Mouse (Mus musculus): ENCODE data around the gene Nfe2.
A peak's percentile ranks its signal among the peaks of the same experiment; 100 is the strongest.
"Not testable (repeated sequence)": the region's sequence is repeated elsewhere in the genome, so short reads cannot be mapped to it uniquely, and the experiment has no call there.

Gene Nfe2

GRCm38 (mm10) chr15:103290843-103291242, 32.6 kb upstream of the Nfe2 start:
- DNase-seq (ENCODE audit: low spot score in 2 of 2) = no peak

DNA sequence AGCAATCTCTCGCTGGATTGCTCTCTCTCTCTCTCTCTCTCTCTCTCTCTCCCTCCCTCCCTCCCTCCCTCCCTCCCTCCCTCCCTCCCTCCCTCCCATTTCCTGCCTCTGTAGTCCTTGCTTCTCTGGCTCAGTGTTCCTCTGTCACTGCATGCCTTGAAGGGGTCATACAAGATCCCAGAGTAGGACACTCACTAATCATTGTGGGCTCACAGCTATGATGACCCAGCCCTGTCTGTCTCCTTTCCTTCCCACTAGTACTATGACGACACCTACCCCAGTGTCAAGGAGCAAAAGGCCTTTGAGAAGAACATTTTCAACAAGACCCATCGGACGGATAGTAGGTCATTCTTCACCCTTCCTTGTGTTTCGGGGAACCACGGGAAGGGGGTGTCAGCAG, 32.2 kb upstream of the Nfe2 start:
- DNase-seq (ENCODE audit: low spot score in 2 of 2) = no peak

DNA sequence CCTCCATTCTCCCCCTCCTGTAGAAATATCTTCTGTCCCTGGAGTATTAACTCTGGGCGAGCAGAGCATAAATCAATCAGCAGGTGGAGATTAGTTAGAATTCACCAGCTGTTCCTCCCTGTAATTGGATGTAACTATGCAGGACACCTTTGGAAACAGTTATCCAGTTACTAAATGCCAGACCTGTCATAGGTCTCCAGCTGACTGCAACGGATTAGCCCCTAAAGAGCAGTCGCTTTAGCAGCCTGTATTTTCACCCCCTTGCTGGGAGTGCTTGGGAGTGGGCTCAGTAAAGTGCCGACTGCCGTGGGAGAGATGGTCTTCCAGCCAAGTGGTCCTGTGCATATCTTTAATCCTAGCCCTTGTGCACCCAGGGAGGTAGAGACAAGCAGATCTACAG, 31.4 kb upstream of the Nfe2 start:
- no peak for DNase-seq (ENCODE audit: low spot score in 2 of 2)

- DNase-seq (ENCODE audit: low spot score in 2 of 2) = peak in 1 of 2 experiments; percentile 29
Observed at GRCm38 (mm10) chr15:103285778-103286417, 27.7 kb upstream of the Nfe2 start.

DNA sequence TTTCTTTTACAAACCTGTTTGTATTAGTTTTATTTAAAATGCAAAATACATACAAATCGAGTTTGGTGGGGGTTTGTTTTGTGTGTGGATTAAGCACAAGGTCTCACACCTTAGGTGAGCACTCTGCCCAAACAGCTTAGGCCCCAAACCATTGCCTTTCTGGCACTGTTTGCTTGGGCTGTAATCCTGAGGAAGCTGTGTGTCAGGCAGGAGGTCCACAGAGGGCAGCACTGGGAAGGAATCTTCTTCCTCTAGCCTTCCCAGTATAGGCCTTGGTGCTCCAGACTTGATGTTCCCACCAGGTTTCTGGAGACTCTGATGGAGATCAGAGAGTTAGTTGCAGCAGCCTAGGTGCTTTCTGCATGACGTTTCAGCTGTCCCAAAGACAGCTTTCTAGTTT, 26.4 kb upstream of the Nfe2 start:
- DNase-seq (ENCODE audit: low spot score in 2 of 2) = peak in 1 of 2 experiments; percentile 8

- DNase-seq (ENCODE audit: low spot score in 2 of 2) = peak in 1 of 2 experiments; percentile 43
Observed at GRCm38 (mm10) chr15:103284066-103284465, 25.9 kb upstream of the Nfe2 start.

DNA sequence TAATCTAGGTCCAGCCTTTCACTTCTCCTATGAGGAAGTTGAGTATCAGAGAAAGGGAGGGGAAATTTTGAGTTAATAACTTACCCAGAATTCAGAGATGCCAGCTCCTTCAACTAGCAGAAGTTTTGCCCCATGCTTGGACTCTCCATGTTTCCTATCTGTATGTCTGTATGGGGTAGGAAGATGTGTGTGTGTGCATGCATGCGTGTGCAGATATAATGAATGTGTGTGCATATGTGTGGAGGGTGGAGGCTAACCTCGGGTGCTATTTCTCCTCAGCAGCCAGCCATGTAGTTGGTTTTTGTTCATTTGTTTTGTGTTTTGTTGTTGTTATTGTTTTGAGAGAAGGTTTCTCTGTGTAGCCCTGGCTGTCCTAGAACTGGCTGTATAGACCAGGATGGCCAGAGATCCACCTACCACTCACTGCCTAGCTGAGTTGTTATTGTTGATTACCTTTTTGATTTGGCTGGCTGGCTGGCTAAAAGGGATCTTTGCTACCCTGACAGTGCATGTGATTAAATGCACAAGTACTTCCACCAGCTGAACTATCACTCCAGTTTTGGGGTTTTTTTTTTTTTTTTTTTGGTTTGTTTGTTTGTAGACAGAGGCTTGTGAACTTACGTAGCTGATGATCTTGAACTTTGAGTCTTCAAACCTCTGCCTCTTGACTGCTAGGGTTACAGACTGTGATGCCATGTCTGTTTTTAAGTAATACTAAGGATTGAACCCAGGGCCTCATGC, 23.4 kb upstream of the Nfe2 start:
- no peak for DNase-seq (ENCODE audit: low spot score in 2 of 2)

- no peak for DNase-seq (ENCODE audit: low spot score in 2 of 2)
Observed at GRCm38 (mm10) chr15:103280817-103281464, 22.7 kb upstream of the Nfe2 start.

- no peak for DNase-seq (ENCODE audit: low spot score in 2 of 2)
Observed at GRCm38 (mm10) chr15:103279750-103280149, 21.5 kb upstream of the Nfe2 start.

GRCm38 (mm10) chr15:103277949-103278348, 19.7 kb upstream of the Nfe2 start:
- no peak for DNase-seq (ENCODE audit: low spot score in 2 of 2)

DNA sequence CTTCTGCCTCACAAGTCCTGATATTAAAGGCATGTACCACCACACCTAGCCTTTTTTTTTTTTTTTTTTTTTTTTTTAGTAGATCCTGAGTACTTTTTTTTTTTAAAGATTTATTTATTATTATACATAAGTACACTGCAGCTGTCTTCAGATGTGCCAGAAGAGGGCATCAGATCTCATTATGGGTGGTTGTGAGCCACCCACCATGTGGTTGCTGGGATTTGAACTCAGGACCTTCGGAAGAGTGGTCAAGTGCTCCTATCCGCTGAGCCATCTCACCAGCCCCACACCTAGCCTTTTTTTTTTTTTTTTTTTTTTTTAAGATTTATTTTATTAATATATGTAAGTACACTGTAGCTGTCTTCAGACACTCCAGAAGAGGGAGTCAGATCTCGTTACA, 17.7 kb upstream of the Nfe2 start:
- DNase-seq (ENCODE audit: low spot score in 2 of 2) = not testable (repeated sequence)

DNA sequence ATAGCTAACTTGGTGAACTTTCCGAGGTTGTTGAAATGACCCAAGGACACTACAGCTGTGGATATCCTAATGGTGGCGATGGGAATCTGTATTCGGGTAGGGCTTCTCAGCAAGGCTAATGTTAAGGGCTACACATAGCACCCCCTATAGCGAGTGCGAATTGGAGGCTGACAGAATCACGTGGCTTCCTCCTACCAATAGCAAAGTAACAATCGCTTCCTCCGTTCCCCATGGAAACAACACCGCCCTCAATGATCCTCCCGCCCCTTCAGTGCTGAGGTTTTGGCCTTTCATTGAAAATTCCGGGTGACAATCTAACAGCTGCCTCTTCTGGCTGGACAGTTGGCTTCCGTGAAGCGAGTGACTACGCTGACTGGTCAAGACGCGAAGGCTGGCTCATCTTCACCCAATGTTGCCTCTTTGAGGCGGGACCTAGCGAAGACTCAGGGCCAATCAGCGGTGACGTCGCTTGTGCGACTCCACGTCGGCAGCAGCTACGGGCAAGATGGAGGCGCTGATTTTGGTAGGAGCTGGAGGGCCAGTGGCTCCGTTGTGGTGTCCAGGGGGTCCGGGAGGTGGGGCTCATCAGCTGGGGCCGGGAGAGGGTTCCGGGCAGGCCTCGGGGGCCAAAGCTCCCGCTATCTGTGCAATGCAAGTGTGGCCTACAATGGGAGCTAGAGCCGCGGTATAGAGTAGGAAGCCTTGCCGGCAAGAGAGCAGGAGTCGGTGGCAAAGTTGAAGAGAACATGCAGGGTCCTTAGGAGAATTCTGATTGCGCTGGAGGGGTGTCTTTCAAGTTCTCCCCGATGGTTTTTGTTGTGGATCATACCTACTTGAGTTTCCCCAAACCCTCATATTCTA, 14.4 kb upstream of the Nfe2 start, which contains the start of gene Copz1:
Copz1 (plus strand) TSS at position 296 of the 861 bp plus-strand sequence.
- peak; percentile 97 to 98 for DNase-seq (ENCODE audit: low spot score in 2 of 2)

DNA sequence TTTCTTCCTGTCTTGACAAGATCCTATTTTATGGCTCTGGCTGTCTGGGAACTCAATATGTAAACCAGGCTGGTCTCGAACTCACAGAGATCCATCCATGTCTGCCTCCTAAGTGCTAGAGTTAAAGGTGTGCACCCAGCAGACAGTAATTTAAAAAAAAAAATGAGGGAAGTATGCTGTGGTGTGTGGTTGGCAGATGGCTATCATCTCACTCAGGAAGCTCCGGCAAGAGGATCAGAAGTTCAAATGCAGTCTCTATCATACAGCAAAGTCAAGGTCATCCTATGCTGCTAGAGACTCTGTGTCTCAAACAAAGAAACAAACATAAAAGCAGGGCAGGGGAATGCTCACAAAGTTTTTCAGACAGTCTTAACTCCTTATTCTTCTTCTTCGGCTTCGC, 10.7 kb upstream of the Nfe2 start:
- DNase-seq (ENCODE audit: low spot score in 2 of 2) = no peak

- no peak for DNase-seq (ENCODE audit: low spot score in 2 of 2)
Observed at GRCm38 (mm10) chr15:103264794-103265193, 6.6 kb upstream of the Nfe2 start.

GRCm38 (mm10) chr15:103259989-103260388, 1.8 kb upstream of the Nfe2 start:
- DNase-seq (ENCODE audit: low spot score in 2 of 2) = no peak

- no peak for DNase-seq (ENCODE audit: low spot score in 2 of 2)
Observed at GRCm38 (mm10) chr15:103259162-103259561, 959 bp upstream of the Nfe2 start.

DNA sequence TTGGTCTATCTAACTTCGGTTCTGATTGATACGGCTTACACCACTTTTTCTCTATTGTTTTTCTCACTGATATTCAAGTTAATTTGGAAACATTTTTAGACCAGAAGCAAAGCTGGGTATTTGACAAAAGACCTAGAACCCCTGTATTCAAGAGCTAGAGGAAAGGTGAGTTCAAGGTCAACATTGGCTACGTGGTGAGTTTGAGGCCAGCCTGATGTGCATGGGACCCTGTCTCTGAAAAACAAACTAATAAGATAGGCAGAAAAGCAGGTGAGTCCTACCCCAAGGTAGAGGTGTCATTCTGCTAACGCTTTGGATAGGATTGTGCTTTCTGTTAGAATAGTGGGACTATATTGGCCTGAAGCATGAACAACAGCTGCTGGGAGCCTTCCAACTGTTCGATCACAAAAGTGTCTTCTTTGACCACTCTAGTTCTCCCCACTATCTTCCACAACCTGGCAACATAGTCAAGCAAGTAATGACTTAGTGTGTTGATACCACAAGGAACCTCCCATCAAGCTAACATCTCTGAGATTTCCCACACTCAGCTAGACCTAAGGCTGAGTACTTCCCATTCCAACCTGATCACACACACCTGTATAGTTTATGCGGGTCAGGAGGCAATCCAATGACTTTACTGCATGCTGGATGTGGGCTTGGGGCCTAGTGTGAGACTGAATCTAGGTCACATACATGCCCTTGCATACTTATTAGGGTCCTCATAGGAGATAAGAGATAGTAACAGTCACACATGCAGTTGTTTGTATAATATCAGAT, 1.8 kb downstream of the Nfe2 start:
- no peak for DNase-seq (ENCODE audit: low spot score in 2 of 2)

DNA sequence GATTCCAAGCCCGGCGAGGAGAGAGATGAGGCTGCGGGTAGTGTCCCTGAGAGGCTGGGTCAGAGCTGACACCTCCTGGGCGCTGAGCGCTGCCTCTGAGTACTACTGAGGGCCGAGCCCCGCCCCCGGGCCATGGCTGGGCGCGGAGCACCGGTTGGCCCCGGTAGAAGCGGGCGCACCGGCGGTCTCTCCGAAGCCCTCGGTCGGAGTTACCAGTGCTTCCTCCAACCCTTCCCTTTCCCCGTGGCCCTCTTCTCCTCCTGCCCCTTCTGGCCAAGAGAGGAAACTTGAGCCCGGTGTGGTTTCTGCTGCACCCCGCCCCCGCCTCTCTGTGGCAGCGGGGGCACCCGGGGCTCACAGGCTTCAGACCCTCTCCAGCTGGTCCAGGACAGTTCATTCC, 3.0 kb downstream of the Nfe2 start:
- no peak for DNase-seq (ENCODE audit: low spot score in 2 of 2)

DNA sequence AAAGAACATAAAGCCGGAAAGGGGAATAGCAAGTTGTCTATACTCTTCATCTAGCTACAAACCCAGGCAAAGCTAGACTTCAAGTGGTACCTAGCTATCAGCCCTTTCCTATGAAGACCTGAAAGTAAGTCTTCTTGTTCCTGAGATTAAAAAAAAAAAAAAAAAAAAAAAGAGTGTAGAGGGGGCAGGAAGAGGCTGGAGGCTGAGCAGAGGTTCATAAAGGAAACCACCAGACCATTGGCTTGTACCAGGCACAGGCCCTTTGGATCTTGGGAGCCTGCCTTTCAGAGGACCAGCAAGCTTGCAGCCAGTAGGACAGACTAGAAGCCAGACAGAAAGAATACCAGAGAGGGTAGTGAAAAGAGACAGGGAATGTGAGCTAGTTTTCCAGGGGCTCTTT, 4.9 kb downstream of the Nfe2 start:
- no peak for DNase-seq (ENCODE audit: low spot score in 2 of 2)

DNA sequence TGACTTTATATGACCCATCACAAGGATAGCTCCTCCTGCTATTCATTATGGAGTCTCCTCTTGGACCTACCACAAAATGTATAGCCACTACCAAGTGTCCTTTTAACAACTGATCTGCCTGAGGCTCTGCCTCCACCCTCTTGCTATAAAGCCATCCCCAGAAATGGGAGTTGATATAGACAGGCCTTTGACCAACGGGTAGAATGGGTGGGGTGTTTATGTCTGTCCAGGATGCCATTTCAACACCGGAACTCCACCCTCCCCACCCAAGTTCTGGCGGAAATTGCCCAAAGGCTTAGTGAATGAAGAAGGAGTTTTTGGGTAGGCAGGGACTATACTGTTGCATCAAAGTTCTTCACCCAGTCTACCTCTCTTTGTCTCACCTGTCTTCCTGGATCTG, 5.5 kb downstream of the Nfe2 start:
- no peak for DNase-seq (ENCODE audit: low spot score in 2 of 2)

DNA sequence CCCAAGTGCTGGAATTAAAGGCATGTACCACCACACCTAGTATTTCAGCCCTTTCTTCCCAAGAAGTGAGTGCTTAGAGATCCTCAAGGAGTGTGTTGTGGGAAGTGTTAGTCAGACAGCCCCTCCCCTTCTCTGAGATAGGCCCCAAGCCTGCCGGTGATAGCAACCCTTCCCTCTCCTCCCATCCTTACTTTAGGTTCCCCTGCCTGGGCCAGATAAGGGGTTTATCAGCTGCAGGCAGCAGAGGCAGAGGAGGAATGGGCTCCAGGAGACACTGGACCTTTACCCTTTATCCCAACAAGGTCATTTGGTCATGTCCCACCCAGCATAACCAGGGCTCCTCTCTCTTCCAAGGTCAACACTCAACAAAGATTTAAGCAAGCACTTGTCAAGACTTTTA, 6.6 kb downstream of the Nfe2 start:
- no peak for DNase-seq (ENCODE audit: low spot score in 2 of 2)

All from right cerebral cortex, adult 2 months (tissue).